Mouse (Mus musculus): ENCODE data around the gene Hist1h2bc.
"Not testable (repeated sequence)": the region's sequence is repeated elsewhere in the genome, so short reads cannot be mapped to it uniquely, and the experiment has no call there.

Hist1h2bc gene

GRCm38 (mm10) chr13:23699767-23700166 lies 15.8 kb downstream of the Hist1h2bc start:
- no peak for DNase-seq (ENCODE audit: low spot score in 2 of 2)

DNA sequence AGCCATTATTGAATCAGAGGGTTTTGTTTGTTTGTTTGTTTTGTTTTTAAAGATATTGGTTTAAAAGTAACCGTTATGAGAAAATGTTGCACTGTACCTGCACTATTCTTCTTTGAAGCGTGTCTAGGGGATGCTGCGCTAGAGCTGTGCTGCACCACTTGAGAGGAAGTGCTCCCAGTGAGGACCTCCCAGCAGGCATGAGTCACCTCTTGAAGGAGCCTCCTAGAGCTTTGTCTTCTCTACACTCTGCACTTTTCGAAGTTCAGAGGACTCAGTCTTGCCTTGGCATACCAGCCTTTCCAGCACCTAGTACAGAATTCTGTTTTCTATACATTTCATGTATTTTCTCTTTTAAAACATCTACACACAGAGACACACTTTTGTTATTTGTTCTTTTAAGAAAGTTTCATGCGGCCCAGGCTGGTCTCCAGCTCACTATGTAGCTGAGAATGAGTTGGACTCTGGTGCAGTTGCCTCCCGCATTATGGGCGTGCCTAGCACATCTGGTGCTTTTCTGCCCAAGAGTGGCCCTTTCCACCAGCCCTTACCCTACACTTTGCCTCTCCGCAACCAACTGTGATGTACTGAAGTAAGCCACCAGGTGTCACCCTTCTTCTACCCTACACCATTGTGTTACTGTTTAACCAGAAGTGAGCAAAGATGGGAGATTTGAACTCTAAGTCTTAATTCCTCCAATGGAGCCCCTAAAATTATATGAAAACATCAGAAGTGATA lies 17.0 kb downstream of the Hist1h2bc start:
- peak; percentile 78 to 80 for DNase-seq (ENCODE audit: low spot score in 2 of 2)

GRCm38 (mm10) chr13:23702220-23702619 lies 18.2 kb downstream of the Hist1h2bc start:
- DNase-seq (ENCODE audit: low spot score in 2 of 2), result no peak

DNA sequence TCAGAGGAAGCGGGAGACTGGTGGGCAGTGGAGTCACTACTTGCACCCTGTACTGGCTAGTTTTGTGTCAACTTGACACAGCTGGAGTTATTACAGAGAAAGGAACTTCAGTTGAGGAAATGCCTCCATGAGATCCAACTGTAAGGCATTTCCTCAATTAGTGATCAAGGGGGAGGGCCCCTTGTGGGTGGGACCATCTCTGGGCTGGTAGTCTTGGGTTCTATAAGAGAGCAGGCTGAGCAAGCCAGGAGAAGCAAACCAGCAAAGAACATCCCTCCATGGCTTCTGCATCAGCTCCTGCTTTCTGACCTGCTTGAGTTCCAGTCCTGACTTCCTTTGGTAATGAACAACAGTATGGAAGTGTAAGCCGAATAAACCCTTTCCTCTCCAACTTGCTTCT lies 18.8 kb downstream of the Hist1h2bc start:
- not testable (repeated sequence) for DNase-seq (ENCODE audit: low spot score in 2 of 2)

DNA sequence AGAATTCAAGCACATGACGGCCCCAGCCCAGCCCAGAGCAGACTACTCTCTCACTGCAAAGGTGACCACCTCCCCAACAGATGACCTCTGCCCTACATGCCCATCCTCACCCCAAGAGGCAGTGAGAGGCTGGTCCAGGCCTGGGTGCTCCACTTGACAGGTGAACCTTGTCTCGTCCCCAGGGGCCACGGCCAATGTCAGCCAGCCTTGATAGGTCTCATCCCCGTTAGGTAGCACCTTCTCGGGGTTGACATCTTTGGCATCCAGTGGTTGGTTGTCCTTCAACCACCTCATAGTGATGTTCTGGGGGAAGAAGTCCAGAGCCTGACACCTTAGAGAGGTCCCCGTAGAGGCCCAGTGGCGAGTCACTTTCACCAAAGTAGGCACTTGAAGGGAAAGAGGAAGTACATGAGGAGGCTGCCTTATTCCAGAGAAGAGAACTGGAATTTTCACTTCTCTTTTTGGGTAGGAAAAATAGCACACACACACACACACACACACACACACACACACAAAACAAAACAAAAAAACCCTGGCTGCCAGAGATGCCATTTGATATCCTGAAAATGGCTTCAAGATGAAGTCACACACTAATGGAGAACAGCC lies 21.9 kb downstream of the Hist1h2bc start:
- peak in 1 of 2 experiments; percentile 17 for DNase-seq (ENCODE audit: low spot score in 2 of 2)

- DNase-seq (ENCODE audit: low spot score in 2 of 2), result peak in 1 of 2 experiments; percentile 15
These were observed 22.8 kb downstream of the Hist1h2bc start for GRCm38 (mm10) chr13:23706771-23707170.

GRCm38 (mm10) chr13:23708041-23708440 lies 24.0 kb downstream of the Hist1h2bc start:
- peak in 1 of 2 experiments; percentile 13 for DNase-seq (ENCODE audit: low spot score in 2 of 2)

GRCm38 (mm10) chr13:23708654-23709053 lies 24.7 kb downstream of the Hist1h2bc start:
- peak in 1 of 2 experiments; percentile 12 for DNase-seq (ENCODE audit: low spot score in 2 of 2)

DNA sequence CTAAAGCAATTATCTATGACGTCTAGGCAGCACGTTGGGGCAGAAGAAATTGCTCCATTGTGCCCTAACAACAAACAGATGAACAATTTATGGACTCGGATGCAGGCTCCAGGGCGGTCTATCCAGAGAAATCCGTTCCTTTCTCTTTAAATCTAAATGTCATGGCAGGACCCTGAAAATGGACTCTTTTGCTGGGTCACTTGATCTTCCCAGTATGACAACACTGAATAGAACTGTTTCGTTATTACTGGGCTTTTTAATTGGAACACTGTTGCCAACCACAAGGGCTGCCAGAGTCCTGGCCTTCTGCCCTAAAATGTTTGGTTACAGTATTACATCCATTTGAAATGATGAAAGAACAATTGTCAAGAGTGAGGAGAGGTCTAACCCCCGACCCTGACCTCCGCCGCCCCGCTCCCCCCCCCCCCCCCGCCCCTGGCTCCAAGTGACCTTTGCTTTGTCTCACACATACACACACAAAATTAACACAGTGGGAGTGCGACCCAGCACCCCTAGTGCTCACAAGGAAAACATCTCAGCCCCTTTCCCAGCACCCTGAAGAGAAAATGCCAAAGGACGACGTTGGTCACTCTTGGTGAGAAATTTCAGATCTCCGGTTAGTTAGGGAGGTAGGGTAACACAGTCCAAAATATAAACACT lies 25.8 kb downstream of the Hist1h2bc start:
- DNase-seq (ENCODE audit: low spot score in 2 of 2), result peak in 1 of 2 experiments; percentile 17

- DNase-seq (ENCODE audit: low spot score in 2 of 2), result peak in 1 of 2 experiments; percentile 39
These were observed 26.5 kb downstream of the Hist1h2bc start, which contains the start of gene Hfe for GRCm38 (mm10) chr13:23710374-23711089. Hfe (minus strand) TSS chr13:23710854.

DNA sequence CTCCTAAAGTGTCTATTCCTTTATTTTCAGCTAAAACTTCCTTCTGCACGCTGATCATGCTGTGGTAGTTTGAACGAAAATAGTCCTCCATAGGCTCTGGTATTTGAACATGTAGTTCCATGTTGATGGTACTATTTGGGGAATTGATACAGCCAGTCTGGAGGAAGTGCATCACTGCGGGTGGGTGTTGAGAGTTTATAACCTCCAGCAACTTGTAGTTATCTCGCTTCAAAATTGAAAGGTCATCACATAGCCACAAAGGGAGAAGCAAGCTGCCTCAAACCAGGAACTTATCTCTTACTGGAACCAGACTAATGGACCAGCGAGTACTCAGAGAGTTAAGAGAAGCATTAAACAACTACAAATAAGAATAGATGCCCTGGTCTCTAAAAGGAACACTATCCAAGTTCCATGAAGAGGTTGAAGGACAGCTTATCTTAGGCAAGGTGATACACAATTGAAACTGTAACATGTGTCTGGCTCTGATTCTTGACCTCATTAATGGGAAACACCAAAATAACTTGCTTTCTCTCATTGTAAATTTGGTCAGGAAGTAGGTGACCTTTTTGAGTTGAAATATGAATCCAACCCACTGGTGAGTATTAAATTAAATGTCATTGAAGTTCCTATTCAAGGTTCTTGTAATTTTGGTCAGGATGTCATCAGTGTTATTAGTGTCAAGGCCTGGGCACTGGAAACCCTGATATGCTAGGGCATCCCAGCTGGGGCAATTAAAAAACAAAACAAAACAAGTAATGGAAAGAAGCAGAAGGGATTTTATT lies 32.5 kb downstream of the Hist1h2bc start:
- no peak for DNase-seq (ENCODE audit: low spot score in 2 of 2)

DNA sequence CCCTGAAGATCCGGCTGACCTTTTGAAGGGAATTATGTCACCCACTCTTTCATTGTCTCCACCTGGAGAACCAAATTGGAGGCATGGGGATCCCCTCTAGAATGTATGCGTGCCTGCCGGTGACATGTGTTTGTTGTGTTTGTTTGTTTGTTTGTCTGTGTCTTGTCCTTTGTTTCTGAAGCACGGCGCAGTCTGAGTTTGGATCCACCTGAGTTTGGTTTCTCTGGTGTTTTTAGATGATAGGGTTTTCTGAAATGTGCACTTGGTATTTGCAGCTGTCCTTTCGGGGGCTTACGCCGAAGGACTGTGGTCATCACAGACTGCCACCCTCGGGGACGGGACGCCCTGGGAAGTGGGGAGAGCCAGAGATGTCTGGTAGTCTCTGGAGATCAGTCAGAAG lies 33.2 kb downstream of the Hist1h2bc start:
- no peak for DNase-seq (ENCODE audit: low spot score in 2 of 2)

- DNase-seq (ENCODE audit: low spot score in 2 of 2), result not testable (repeated sequence)
These were observed 33.7 kb downstream of the Hist1h2bc start for GRCm38 (mm10) chr13:23717593-23718245.

DNA sequence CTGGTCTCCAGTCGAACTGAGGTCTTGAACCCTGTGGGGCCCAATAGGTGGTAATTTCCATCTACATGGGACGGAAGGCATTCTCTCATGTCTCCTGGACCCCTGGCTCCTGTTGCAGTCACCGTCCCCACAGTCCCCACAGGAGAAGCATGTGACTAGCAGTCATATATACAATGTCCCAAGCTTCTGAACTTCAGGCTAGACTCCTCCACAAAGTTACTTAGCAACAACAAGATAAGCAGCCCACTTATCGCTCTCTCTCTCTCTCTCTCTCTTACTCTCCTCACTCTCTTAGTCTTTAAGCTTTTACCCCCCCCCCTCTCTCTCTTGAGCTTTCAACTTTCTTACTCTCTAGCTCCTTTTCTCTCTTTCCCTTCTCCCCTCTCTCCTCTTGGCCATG lies 40.2 kb downstream of the Hist1h2bc start:
- peak in 1 of 2 experiments; percentile 5 for DNase-seq (ENCODE audit: low spot score in 2 of 2)

DNA sequence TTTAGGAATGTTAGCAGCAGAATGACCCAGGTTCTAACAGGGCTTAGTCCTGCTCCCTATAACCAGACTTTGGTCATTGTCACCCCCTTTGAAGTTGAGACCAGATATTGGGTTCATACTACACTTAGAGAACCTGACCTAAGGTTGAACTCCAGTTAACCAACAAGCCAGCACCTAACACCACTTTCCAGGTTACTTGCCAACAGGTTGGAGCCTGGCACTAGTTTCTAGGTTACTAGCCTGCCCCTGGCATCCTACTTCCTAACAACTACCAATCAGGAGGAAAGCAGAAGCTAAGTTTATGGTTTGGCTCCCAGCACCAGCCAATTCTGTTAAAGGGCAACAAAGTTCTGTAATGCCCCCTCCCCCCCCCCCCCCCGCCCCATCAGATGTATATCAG lies 41.2 kb downstream of the Hist1h2bc start:
- DNase-seq (ENCODE audit: low spot score in 2 of 2), result peak in 1 of 2 experiments; percentile 5

DNA sequence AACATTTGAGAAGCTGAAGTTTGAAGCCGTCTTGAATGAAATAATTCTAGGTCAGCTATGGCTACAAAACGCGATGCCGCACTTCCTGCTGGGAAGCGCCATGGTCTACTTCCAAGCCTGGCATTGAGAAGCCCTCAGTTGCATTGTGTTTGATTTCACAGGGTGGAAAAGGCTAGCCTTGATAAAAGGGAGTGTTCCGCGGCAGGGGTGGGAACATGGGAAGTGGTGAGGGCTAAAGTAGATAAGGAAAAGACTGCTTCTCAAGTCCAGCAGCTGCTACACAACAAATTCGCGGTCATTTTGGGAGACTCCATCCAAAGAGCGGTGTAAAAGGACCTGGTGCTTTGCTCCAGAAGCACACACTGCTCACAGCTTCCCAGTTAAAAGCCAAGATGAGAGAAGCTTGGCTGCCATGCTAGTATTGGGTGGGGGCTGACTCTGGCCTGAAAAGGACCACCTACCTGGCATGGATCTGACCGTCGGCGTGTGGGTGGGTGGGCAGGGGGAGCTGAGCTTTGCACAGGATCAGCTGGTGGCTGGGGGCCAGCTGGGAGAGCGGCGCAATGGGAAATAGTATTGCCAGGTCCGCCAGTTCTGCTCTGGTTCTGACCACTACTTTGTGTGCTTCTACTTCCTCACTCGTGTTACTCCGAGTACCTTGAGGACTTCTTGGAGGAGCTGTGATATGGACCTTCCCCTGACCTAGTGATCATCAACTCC lies 44.6 kb downstream of the Hist1h2bc start:
- DNase-seq (ENCODE audit: low spot score in 2 of 2), result no peak

DNA sequence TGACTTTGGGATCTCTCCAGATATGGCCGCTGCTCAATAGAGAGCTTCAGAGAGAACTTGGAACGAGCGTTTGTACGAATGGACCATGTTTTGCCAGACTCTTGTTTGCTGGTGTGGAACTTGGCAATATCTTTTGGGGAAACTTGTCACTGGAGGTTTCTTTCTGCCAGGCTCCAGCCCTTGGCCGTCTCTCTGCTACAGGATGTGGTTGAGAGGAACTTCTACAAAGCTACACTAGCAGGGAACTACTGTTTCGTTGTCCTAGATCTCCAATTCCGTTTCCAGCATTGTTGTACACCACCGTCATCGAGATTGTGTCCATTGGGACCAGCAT lies 45.2 kb downstream of the Hist1h2bc start:
- peak in 1 of 2 experiments; percentile 26 for DNase-seq (ENCODE audit: low spot score in 2 of 2)

DNA sequence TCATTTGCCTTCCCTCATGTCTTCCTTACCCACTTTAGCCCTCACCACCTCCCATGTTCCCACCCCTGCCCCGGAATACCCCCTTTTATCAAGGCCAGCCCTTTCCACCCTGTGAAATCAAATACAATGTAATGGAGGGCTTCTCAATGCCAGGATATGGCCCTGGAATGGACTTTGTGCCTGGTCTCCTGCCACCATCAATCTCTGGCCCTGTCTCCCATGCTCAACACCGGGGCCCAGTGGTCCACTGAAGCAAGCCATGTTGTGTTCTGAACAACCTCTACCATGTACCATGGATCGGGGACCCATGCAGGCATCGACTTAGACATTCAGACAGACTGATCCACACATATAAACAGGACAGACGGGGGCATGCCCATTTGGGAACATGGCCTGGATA lies 45.7 kb downstream of the Hist1h2bc start:
- DNase-seq (ENCODE audit: low spot score in 2 of 2), result no peak

- no peak for DNase-seq (ENCODE audit: low spot score in 2 of 2)
These were observed 46.5 kb downstream of the Hist1h2bc start for GRCm38 (mm10) chr13:23730479-23730878.

GRCm38 (mm10) chr13:23732156-23732804 lies 48.3 kb downstream of the Hist1h2bc start:
- DNase-seq (ENCODE audit: low spot score in 2 of 2), result no peak
